Mouse (Mus musculus) kidney, adult 2 months (tissue): ENCODE results near the gene Ube2n.

Source experiments
- CTCF ChIP-seq: fragments of 200-500 bp; conservative IDR thresholded peaks from 2 replicates; pipeline ENCODE4 v1.5.1; 2011; ENCODE audit warnings: low read depth, mild to moderate bottlenecking, control low read depth, low read length, moderate library complexity, mixed read lengths; ENCODE audit not compliant: insufficient read depth, insufficient read length
- POLR2A ChIP-seq: fragments of 200-500 bp; IDR thresholded peaks from one replicate; pipeline ENCODE4 v1.6.1; 2011; ENCODE audit warnings: low read depth, low read length, control low read depth

- no peak for TF ChIP-seq POLR2A
- peak; percentile 72 for TF ChIP-seq CTCF
Observed at GRCm38 (mm10) chr10:95557337-95557828, 42.4 kb downstream of the Ube2n start.
